Mouse (Mus musculus) C2C12 (cell line): Measurements from ENCODE around the gene Nkd1. TPM values are rescaled to one million over a fixed set of nuclear protein-coding genes. Genes with fewer than 3 reads are reported as not detected.

Experiments
- H3K27me3 ChIP-seq: one replicate; pipeline ENCODE4 v1.6.1; 2011; ENCODE audit not compliant: control insufficient read depth, insufficient read depth, insufficient read length
- H3K36me3 ChIP-seq: one replicate; pipeline ENCODE4 v1.6.1; 2011; ENCODE audit not compliant: control insufficient read depth, insufficient read depth
- H3K4me3 ChIP-seq: one replicate; pipeline ENCODE4 v1.5.1; 2011; ENCODE audit warnings: mild to moderate bottlenecking, control low read depth; ENCODE audit not compliant: poor library complexity, insufficient read depth, severe bottlenecking
- H3K79me2 ChIP-seq: one replicate; pipeline ENCODE4 v1.6.1; 2011; ENCODE audit not compliant: control insufficient read depth, insufficient read depth
- H3K79me3 ChIP-seq: one replicate; pipeline ENCODE4 v1.6.1; 2011; ENCODE audit warnings: low read depth, control low read depth
- H3ac ChIP-seq: one replicate; pipeline ENCODE3; 2011; ENCODE audit warnings: low read depth; ENCODE audit not compliant: control insufficient read depth, insufficient read length
- CEBPB ChIP-seq: IDR thresholded peaks from one replicate; pipeline ENCODE4 v1.6.1; 2011; ENCODE audit warnings: low read depth, mild to moderate bottlenecking, control low read depth, moderate library complexity
- CTCF ChIP-seq: IDR thresholded peaks from one replicate; pipeline ENCODE4 v1.5.1; 2011; ENCODE audit not compliant: control insufficient read depth, insufficient read depth, insufficient read length
- FOSL1 ChIP-seq: IDR thresholded peaks from one replicate; pipeline ENCODE4 v1.8.0; 2011; ENCODE audit warnings: mild to moderate bottlenecking, low read length; ENCODE audit not compliant: poor library complexity, insufficient read depth, severe bottlenecking
- MAX ChIP-seq: IDR thresholded peaks from one replicate; pipeline ENCODE4 v1.6.1; 2011; ENCODE audit warnings: mild to moderate bottlenecking, control low read depth
- MYOD1 ChIP-seq: IDR thresholded peaks from one replicate; pipeline ENCODE4 v1.6.1; 2011; ENCODE audit warnings: low read depth; ENCODE audit not compliant: control insufficient read depth, insufficient read length
- MYOG ChIP-seq: IDR thresholded peaks from one replicate; pipeline ENCODE4 v1.6.1; 2011; ENCODE audit not compliant: control insufficient read depth, insufficient read length; ENCODE audit errors: extremely low read depth
- USF1 ChIP-seq: IDR thresholded peaks from one replicate; pipeline ENCODE4 v1.6.1; 2011; ENCODE audit warnings: low read depth, mild to moderate bottlenecking, control low read depth, moderate library complexity
- polyA plus RNA-seq: library from polyadenylated mRNA; unstranded; fragments of >200 nt; fragmentation: generic; extraction: Trizol; gene quantifications from one replicate; pipeline ENCODE4 v1.2.1, GENCODE M21; 2012; ENCODE audit warnings: missing spikeins

The Nkd1 gene
- polyA plus RNA-seq, 1 experiment = not detected

DNA sequence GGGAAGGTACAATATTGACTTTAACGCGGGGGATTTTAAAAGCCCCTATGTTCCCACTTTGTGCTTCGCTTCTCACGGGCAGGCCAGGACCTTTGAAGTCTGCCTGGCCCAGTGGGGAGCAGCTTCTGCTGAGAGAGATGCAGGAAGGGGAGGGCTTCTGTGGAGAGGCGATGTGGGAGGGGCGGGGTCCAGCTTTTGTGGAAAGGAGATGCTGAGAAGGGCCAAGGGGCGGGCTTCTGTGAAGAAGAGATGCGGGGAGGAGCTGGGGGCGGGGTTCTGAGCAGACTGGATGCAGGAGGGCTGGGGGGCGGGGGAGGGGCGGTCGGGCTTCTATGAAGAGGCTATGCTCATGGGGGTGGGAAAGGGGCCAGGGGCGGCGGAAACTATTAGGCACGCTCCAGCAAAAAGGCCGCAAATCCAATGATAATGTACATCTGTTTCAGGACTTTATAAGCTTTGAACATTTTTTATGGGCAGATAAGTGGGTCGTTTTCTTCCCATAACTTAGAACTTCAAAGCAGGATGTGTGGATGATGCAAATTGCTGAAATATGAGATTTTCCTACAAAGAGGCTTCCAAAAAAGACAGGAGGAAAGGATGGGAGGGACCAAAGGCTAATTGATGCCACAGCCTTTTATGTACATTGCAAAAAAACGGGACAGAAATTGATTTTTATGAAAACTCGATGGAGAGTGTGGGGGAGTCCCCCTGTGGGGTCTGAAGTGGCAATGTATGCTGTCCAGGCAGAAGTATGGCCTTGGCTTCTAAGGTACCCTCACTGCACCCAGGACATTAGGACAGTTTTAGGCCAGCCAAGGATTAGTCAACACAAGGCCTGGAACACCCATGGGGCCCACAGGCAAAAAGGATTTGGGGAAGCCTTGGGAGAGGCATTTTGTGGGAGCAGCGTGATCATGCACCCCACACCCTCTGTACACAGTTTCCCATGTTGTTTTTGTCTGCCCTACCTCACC, 83.2 kb downstream of the Nkd1 start:
- TF ChIP-seq MYOD1 = no peak
- TF ChIP-seq MYOG = no peak
- TF ChIP-seq MAX = no peak
- no peak for TF ChIP-seq FOSL1
- TF ChIP-seq CEBPB = no peak
- TF ChIP-seq USF1 = no peak
- no peak for TF ChIP-seq CTCF
- no peak overlapping the region for H3K4me3 ChIP-seq
- H3ac ChIP-seq = no peak overlapping the region

DNA sequence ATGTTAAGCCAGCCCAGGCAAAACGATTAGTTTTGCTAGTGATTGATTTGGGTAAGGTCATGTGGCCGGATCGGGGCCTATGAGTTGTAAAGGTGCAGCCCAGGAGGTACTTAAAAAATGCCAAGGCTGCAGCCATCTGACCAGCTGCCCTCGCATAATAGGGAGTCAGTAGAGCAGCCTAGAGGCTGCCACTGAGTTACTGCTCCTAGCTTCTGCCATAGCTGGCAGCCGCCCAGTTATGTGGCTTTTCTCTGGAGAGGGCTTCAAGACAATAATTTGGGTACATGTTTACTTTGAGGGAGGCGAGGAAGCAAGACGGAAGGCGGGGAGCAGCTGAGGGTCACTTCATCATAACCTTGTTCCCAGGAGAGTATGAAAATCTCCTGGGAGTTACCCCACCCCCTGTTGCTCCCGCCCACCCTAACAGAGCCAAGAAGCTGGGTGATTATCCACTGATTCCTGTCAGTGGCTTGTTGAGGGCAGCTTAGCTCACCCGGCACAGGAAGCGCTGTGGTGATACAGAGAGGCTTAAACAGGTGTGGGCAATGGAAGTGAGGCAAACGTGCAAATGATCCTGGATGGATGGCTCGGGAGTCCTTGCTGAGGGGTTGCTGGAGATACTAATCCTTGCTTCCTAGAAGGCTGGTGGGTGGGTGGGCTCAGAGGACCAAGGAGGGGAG, 84.3 kb downstream of the Nkd1 start:
- Histone ChIP-seq H3K4me3 (no peak overlapping the region), H3K79me3 (no peaks in the 10 kb centered on the region), H3K36me3 (no peaks in the 10 kb centered on the region), H3K27me3 (peaks cover 25% of the 10 kb centered on the region), H3K79me2 (no peaks in the 10 kb centered on the region), H3ac (no peak overlapping the region)
- TF ChIP-seq FOSL1 (no peak), MYOD1 (no peak), USF1 (no peak), MAX (no peak), MYOG (no peak), CTCF (no peak)

More for the DNA sequence above, 83.2 kb downstream of the Nkd1 start:
- H3K79me2 ChIP-seq = no peaks in the 10 kb centered on the region
- H3K36me3 ChIP-seq = no peaks in the 10 kb centered on the region
- H3K79me3 ChIP-seq = no peaks in the 10 kb centered on the region
- peaks cover 14% of the 10 kb centered on the region for H3K27me3 ChIP-seq

- no peaks in the 10 kb centered on the region for H3K36me3 ChIP-seq
- TF ChIP-seq MYOG = no peak
- TF ChIP-seq MYOD1 = no peak
- TF ChIP-seq USF1 = no peak
- TF ChIP-seq CEBPB = no peak
- no peak for TF ChIP-seq CTCF
- TF ChIP-seq FOSL1 = no peak
- TF ChIP-seq MAX = no peak
- H3K79me2 ChIP-seq = no peaks in the 10 kb centered on the region
- no peaks in the 10 kb centered on the region for H3K79me3 ChIP-seq
- peaks cover 35% of the 10 kb centered on the region for H3K27me3 ChIP-seq
- H3ac ChIP-seq = no peak overlapping the region
- no peak overlapping the region for H3K4me3 ChIP-seq
Observed at GRCm38 (mm10) chr8:88609036-88609435, 87.9 kb downstream of the Nkd1 start.

GRCm38 (mm10) chr8:88610271-88610670, 89.1 kb downstream of the Nkd1 start:
- TF ChIP-seq MAX = no peak
- TF ChIP-seq MYOG = no peak
- TF ChIP-seq CTCF = no peak
- no peak for TF ChIP-seq CEBPB
- no peak for TF ChIP-seq FOSL1
- no peak for TF ChIP-seq MYOD1
- TF ChIP-seq USF1 = no peak
- Histone ChIP-seq H3K27me3 (peaks cover 40% of the 10 kb centered on the region), H3K36me3 (no peaks in the 10 kb centered on the region), H3K79me2 (no peaks in the 10 kb centered on the region), H3K79me3 (no peaks in the 10 kb centered on the region), H3ac (no peak overlapping the region), H3K4me3 (no peak overlapping the region)

GRCm38 (mm10) chr8:88614981-88615380, 93.8 kb downstream of the Nkd1 start:
- no peak overlapping the region for H3ac ChIP-seq
- H3K79me3 ChIP-seq = no peaks in the 10 kb centered on the region
- no peaks in the 10 kb centered on the region for H3K79me2 ChIP-seq
- no peak for TF ChIP-seq CTCF
- no peak for TF ChIP-seq FOSL1
- no peak for TF ChIP-seq USF1
- no peak for TF ChIP-seq MYOG
- no peak for TF ChIP-seq MAX
- no peak for TF ChIP-seq MYOD1
- no peak for TF ChIP-seq CEBPB
- H3K4me3 ChIP-seq = no peak overlapping the region
- peaks cover 41% of the 10 kb centered on the region for H3K27me3 ChIP-seq
- H3K36me3 ChIP-seq = no peaks in the 10 kb centered on the region
